Mouse (Mus musculus) intestine, embryonic 16.5 days (tissue): ENCODE data around the gene Pip4k2c. TPM values are rescaled to one million over a fixed set of nuclear protein-coding genes. Genes with fewer than 3 reads are reported as not detected.

ENCODE experiments used
- ATAC-seq: fragments of 200-750 bp; cut with Nextera tagmentation; 2 replicates; pipeline ENCODE4 v1.8.0; 2017; ENCODE audit warnings: moderate TSS enrichment, moderate library complexity
- H3K27ac ChIP-seq: fragments of 300-500 bp; sonication (generic); 2 replicates; pipeline ENCODE4 v1.5.1; 2014; ENCODE audit warnings: mild to moderate bottlenecking, low read length
- H3K27me3 ChIP-seq: fragments of 300-500 bp; sonication (generic); replicated peaks from 2 replicates; pipeline ENCODE4 v1.6.1; 2014; ENCODE audit warnings: low read length, control low read depth, mixed read lengths; ENCODE audit not compliant: control insufficient read depth, insufficient read depth
- H3K36me3 ChIP-seq: fragments of 300-500 bp; sonication (generic); 2 replicates; pipeline ENCODE4 v1.6.1; 2014; ENCODE audit warnings: low read length, control low read depth; ENCODE audit not compliant: control insufficient read depth, insufficient read depth
- H3K4me1 ChIP-seq: fragments of 300-500 bp; sonication (generic); 2 replicates; pipeline ENCODE4 v1.6.1; 2014; ENCODE audit warnings: low read length, control low read depth, mixed read lengths; ENCODE audit not compliant: control insufficient read depth, insufficient read depth
- H3K4me2 ChIP-seq: fragments of 300-500 bp; sonication (generic); 2 replicates; pipeline ENCODE4 v1.6.1; 2014; ENCODE audit warnings: low read depth, low read length, control low read depth
- H3K4me3 ChIP-seq: fragments of 300-500 bp; sonication (generic); 2 replicates; pipeline ENCODE4 v1.5.1; 2014; ENCODE audit warnings: mild to moderate bottlenecking, low read length
- H3K9ac ChIP-seq: fragments of 300-500 bp; sonication (generic); 2 replicates; pipeline ENCODE4 v1.6.1; 2014; ENCODE audit warnings: low read depth, low read length
- H3K9me3 ChIP-seq: fragments of 300-500 bp; sonication (generic); 2 replicates; pipeline ENCODE4 v1.6.1; 2016; ENCODE audit warnings: low read length, control low read depth; ENCODE audit not compliant: control insufficient read depth
- WGBS: fragments of 180-500 bp; shearing (Covaris S2); extraction: QIAGEN DNeasy Blood & Tissue Kit; methylation state at CpG from one replicate; pipeline ENCODE4 v1.1.7; 2014; 5-methylcytosine and 5-hydroxymethylcytosine counted together
- polyA plus RNA-seq: library from polyadenylated mRNA; unstranded; fragments of >200 nt; fragmentation: Nextera tagmentation; extraction: Ambion mirVana; gene quantifications from 2 replicates; pipeline ENCODE4 v1.2.1, GENCODE M21; 2015

The Pip4k2c gene
- polyA plus RNA-seq, 1 experiment from 2014 or later, result 40.3 TPM

DNA sequence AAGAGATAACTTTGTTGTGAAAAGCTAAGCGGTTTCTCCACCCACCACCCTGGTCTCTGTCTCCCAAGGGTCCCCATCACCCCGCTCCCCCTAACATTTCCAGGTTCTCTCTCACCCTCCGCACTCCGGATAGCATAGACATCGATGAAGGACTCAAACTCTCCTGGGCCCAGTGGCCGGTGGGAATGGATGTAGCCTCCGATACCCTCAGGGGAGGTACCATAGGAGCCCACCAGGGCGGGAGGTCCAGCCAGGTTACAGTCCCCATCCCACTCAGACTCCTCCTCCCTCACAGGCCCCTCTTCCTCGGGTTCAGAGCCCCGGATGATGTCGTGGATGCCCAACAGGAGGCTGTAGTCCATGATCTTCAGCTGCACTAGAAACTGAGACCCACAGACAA lies 11.9 kb downstream of the Pip4k2c start:
- Histone ChIP-seq H3K9me3 (no peaks in the 10 kb centered on the region), H3K36me3 (peaks cover 10% of the 10 kb centered on the region; the same call in 1 of the 2 replicates), H3K4me2 (no peak overlapping the region), H3K9ac (no peak overlapping the region), H3K4me1 (peaks cover 9% of the 10 kb centered on the region), H3K4me3 (no peak overlapping the region), H3K27ac (no peak overlapping the region), H3K27me3 (no peaks in the 10 kb centered on the region)
- WGBS, result 88% methylated on average over 11 of the region's 11 CpGs
- no peak for ATAC-seq

DNA sequence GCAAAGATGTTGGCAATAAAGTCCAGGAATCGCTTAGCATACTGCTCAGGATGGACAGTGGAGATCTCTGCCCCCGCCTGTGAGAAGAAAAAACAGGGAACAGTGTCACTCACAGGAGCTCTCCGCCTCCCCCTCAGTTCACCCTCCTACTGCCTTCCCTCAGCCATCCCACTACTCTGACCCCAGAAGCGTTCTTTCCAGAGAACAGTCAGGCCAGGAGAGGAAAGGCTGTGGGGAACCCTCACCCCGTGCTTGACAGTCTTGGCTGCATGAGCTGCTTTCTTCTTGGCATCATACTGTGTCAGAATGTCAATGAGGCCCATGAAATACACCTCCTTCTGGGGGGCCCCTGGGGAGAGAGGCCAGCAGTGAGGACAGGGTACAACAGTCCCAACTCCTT lies 12.3 kb downstream of the Pip4k2c start:
- ATAC-seq, result no peak
- Histone ChIP-seq H3K9ac (no peak overlapping the region), H3K4me3 (no peak overlapping the region), H3K27me3 (no peaks in the 10 kb centered on the region), H3K36me3 (peaks cover 10% of the 10 kb centered on the region; the same call in 1 of the 2 replicates), H3K4me1 (peaks cover 13% of the 10 kb centered on the region), H3K9me3 (no peaks in the 10 kb centered on the region), H3K27ac (no peak overlapping the region), H3K4me2 (no peak overlapping the region)
- 76% methylated on average over 5 of the region's 5 CpGs for WGBS

DNA sequence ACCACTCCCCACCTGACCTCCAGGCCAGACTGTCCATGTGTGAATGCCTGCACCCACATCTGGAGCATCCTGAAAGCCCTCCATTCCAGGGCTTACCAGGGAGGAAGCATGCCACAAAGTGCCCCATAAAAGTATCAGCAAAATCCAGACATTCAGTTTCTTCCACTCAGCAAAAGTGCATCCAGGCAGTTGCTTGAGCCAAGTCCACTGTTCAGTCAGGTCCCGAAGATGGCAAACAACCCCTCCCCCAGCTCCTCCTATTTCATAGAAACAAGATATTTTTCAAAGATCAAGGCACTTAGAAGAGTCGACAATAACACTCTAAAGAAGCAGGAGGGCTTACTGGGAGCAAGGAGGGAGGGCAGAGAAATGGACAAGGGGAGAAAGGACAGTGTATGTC lies 12.9 kb downstream of the Pip4k2c start:
- Histone ChIP-seq H3K4me1 (peaks cover 13% of the 10 kb centered on the region), H3K27ac (no peak overlapping the region), H3K9ac (no peak overlapping the region), H3K27me3 (no peaks in the 10 kb centered on the region), H3K4me2 (no peak overlapping the region), H3K9me3 (no peaks in the 10 kb centered on the region), H3K36me3 (peaks cover 10% of the 10 kb centered on the region; the same call in 1 of the 2 replicates), H3K4me3 (no peak overlapping the region)
- WGBS, result 53% methylated on average over 2 of the region's 2 CpGs
- ATAC-seq, result no peak

DNA sequence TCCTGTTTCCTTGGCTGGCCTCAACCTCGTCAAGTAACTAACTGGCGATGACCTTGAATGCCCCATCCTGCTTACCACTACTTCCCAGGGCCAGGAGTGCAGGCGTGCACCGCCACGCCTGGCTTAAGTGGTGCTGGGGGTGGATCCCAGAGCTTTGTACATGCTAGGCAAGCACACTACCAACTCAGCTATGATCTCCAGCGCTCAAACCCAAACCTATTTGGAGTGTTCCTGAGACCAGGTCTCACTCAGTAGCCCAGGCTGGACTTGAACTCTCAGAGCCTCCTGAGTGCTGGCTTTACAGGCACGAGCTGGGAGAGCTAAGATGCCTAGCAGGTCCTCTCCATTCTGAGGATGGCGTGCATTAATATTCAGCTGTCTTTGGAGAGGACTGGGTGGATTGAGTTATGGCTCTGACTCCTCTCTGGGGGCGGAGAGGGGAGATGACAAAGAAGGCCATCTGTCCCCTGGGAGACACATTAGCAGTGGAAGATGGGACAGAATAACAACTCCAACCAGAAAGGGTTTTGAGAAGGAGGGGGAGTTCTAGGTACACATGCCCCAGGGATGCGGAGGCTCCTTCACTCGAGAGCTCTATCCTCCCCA lies 13.8 kb downstream of the Pip4k2c start:
- Histone ChIP-seq H3K9ac (no peak overlapping the region), H3K27ac (no peak overlapping the region), H3K27me3 (no peaks in the 10 kb centered on the region), H3K4me2 (no peak overlapping the region), H3K9me3 (no peaks in the 10 kb centered on the region), H3K4me3 (no peak overlapping the region), H3K4me1 (peaks cover 13% of the 10 kb centered on the region), H3K36me3 (peaks cover 14% of the 10 kb centered on the region; the same call in 1 of the 2 replicates)
- 79% methylated on average over 11 of the region's 11 CpGs for WGBS
- no peak for ATAC-seq

DNA sequence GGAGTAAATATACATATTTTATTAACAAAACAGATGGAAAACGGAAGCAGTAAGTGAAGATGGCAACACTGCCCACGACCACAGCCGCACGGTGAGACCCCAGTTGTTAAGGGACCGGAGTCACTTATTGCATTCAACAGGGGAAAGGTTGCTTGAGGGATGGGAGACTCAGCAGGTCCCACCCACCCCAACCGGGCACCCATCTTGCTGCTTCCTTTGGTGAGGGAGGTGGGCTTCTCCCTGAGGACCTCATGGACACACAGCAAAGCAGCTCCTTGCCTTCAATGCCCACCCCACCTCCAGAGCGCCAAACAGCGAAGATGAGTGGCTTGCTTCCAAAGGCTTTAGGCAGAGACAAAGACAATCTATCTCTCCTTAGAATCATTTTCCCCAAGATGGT lies 14.3 kb downstream of the Pip4k2c start:
- no peak overlapping the region for H3K9ac ChIP-seq
- H3K4me2 ChIP-seq, result no peak overlapping the region
- WGBS, result 92% methylated on average over 8 of the region's 8 CpGs
- no peak overlapping the region for H3K4me3 ChIP-seq
- H3K4me1 ChIP-seq, result peaks cover 13% of the 10 kb centered on the region
- peaks cover 14% of the 10 kb centered on the region; the same call in 1 of the 2 replicates for H3K36me3 ChIP-seq
- no peaks in the 10 kb centered on the region for H3K27me3 ChIP-seq
- no peak for ATAC-seq
- H3K27ac ChIP-seq, result no peak overlapping the region
- no peaks in the 10 kb centered on the region for H3K9me3 ChIP-seq

DNA sequence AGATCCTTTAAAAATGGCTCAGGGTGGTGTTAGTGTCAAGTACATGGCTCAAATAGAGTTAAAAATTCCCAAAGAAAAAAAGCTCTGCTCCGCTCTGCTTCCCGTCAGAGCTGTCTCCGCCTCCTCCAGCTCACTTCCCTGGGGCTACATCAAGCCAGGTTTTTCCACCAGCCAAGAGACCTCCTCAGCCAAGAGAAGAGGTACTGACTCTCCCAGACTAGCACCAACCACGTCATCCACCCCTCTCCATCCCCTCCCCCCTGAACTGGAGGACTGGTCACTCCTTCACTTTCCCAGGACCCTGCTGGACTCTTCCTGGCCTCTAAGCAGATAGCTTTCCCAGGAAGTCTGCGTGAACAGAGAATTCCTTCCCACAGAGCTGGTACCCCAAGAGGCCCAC lies 15.0 kb downstream of the Pip4k2c start:
- 12% methylated on average over 5 of the region's 5 CpGs for WGBS
- H3K4me2 ChIP-seq, result peak overlapping the region; percentile 94

DNA sequence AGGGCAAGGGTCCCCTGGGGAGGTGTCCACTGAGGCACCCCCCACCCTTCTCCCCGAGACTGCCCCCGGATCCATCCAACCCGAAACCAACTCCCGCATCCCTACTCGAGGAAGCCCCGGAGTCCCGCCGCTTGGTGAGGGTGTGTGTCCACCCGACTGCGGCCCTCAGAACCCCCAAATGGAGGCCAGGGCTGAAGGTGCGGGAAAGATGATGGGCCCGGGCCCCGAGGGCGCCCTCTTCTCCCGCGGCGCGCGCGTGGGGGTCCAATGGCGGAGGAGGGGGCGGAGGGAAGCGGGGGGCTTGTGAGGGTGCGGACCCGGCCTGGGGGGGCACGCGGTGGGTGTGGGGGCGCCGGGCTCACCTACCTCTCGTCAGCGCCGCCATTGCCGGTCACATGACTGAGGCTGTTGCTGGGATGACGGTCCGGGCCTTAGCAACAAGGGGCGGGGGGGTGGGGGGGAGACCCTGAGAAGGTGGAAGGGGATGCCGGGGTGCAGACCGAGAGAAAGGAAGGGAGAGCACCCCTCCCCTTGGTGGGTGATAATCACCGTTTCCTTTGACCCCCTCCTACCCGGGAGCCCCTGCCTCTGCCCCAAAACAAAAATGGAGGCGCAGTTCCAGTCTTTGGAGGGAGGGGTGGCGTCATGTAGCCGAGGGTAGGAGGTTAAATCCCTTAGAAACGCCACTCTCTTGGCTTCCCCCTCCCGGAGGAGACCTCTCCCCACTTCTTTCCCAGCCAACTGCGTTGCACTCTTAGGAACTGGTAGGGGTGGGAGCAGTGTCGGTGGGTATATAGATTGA lies 15.9 kb downstream of the Pip4k2c start, which contains the start of gene Dtx3:
Gene Dtx3 (minus strand): TSS at position 401 of the 802 bp plus-strand sequence.
- H3K4me3 ChIP-seq, result peak within 1 kb of the TSS; percentile 92
- peaks cover 13% of the 10 kb centered on the region; the same call in 1 of the 2 replicates for H3K36me3 ChIP-seq

More for the DNA sequence above, 15.0 kb downstream of the Pip4k2c start:
- peak overlapping the region; percentile 90 for H3K9ac ChIP-seq
- peak overlapping the region; percentile 92 for H3K4me3 ChIP-seq
- peak overlapping the region; percentile 90 for H3K27ac ChIP-seq
- no peaks in the 10 kb centered on the region for H3K27me3 ChIP-seq
- peak; percentile 70 for ATAC-seq
- H3K9me3 ChIP-seq, result no peaks in the 10 kb centered on the region
- H3K36me3 ChIP-seq, result peaks cover 13% of the 10 kb centered on the region; the same call in 1 of the 2 replicates
- peaks cover 13% of the 10 kb centered on the region for H3K4me1 ChIP-seq

DNA sequence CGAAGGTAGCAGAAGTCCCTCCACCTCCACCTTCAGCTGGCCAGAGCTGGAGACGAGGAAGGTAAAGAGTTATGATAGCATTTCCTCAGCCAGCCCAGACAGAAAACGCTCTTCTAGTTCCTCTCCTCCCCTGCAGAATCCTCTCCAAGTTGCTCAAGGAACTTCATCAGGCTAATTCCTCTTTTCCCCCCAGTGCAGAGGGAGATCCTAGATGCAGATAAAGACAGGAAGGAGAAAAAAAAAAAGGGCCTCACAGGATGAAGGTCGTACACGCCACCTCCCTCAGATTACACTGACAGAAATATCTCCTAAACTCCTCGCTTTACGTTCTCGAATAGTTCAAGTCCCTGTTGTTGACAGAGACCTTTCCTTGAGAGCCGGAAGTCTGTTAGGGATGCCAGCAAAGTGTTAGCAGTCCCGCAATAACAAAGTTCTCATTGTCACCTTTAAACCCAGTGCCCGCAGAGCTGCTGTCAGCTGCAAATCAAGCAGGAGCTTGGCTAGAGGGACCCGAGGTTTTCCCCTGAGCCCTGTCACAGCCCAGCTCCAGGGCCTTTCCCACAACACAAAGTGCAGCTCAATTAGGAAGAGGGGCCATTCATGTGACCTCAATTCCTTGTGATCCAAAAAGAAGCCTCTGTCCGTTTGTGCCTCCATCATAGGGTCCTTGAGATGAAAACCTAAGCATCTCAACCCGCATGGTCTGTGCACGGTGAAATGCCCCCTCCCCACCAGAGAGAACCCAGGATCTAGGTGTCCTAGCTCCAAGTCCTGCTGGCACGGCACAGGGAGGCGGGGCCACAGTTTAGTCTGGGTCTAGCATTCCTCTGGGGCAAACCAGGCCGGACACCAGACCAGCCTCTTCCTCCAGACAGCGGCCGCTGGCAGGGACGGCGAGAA lies 16.7 kb downstream of the Pip4k2c start:
- Histone ChIP-seq H3K4me1 (peaks cover 19% of the 10 kb centered on the region), H3K36me3 (peaks cover 13% of the 10 kb centered on the region; the same call in 1 of the 2 replicates), H3K4me3 (peak overlapping the region; percentile 92), H3K4me2 (peak overlapping the region; percentile 94), H3K9ac (peak overlapping the region; percentile 90), H3K27me3 (no peaks in the 10 kb centered on the region), H3K9me3 (no peaks in the 10 kb centered on the region), H3K27ac (peak overlapping the region; percentile 90)
- 9% methylated on average over 22 of the region's 22 CpGs for WGBS
- peak; percentile 56 for ATAC-seq

More for the DNA sequence above, 15.9 kb downstream of the Pip4k2c start, which contains the start of gene Dtx3:
- peak; percentile 47 for ATAC-seq
- Histone ChIP-seq H3K9me3 (no peaks in the 10 kb centered on the region), H3K9ac (peak within 1 kb of the TSS; percentile 90), H3K4me2 (peak within 1 kb of the TSS; percentile 94), H3K4me1 (peaks cover 14% of the 10 kb centered on the region), H3K27ac (peak within 1 kb of the TSS; percentile 90), H3K27me3 (no peaks in the 10 kb centered on the region)
- 0% methylated on average over 41 of the region's 47 CpGs for WGBS
